Mouse (Mus musculus) myocyte (in vitro differentiated cells): Measurements from ENCODE around the gene Ttc39b. TPM values are rescaled to one million over a fixed set of nuclear protein-coding genes. Genes with fewer than 3 reads are reported as not detected.

ENCODE experiments used
- H3K27me3 ChIP-seq: one replicate; pipeline ENCODE4 v1.6.1; 2011; ENCODE audit not compliant: control insufficient read depth, insufficient read depth, insufficient read length
- H3K36me3 ChIP-seq: one replicate; pipeline ENCODE4 v1.6.1; 2011; ENCODE audit not compliant: control insufficient read depth, insufficient read depth
- H3K4me2 ChIP-seq: one replicate; pipeline ENCODE4 v1.6.1; 2011; ENCODE audit warnings: low read depth, control low read depth
- H3K4me3 ChIP-seq: one replicate; pipeline ENCODE4 v1.5.1; 2011; ENCODE audit warnings: mild to moderate bottlenecking, control low read depth, moderate library complexity
- H3K79me2 ChIP-seq: one replicate; pipeline ENCODE4 v1.6.1; 2011; ENCODE audit not compliant: control insufficient read depth, insufficient read depth
- H3ac ChIP-seq: one replicate; pipeline ENCODE4 v1.6.1; 2011; ENCODE audit not compliant: control insufficient read depth, insufficient read length
- CEBPB ChIP-seq: IDR thresholded peaks from 2 replicates; pipeline ENCODE4 v1.6.1; 2011; ENCODE audit warnings: mild to moderate bottlenecking, moderate library complexity; ENCODE audit not compliant: poor library complexity, insufficient read depth, severe bottlenecking
- E2F4 ChIP-seq: IDR thresholded peaks from one replicate; pipeline ENCODE4 v1.6.1; 2011; ENCODE audit warnings: mild to moderate bottlenecking, control low read depth, moderate library complexity; ENCODE audit not compliant: insufficient read depth
- MAX ChIP-seq: IDR thresholded peaks from one replicate; pipeline ENCODE4 v1.6.1; 2011; ENCODE audit warnings: low read depth, mild to moderate bottlenecking, control low read depth
- MYOG ChIP-seq, 3 experiments: IDR thresholded peaks; one replicate each; pipeline ENCODE4 v1.6.1; 2011; ENCODE audit warnings: control low read depth in 2 of 3, low read depth in 2 of 3, mild to moderate bottlenecking in 2 of 3; ENCODE audit not compliant: insufficient read length in 2 of 3, control insufficient read depth in 1 of 3, insufficient read depth in 1 of 3
- POLR2A ChIP-seq: IDR thresholded peaks from one replicate; pipeline ENCODE4 v1.6.1; 2011; ENCODE audit warnings: low read depth, mild to moderate bottlenecking, control low read depth, moderate library complexity; ENCODE audit not compliant: insufficient read length
- POLR2AphosphoS2 ChIP-seq: IDR thresholded peaks from one replicate; pipeline ENCODE4 v1.6.1; 2011; ENCODE audit warnings: low read depth, control low read depth; ENCODE audit not compliant: insufficient read length
- REST ChIP-seq: IDR thresholded peaks from one replicate; pipeline ENCODE4 v1.6.1; 2011; ENCODE audit warnings: mild to moderate bottlenecking, control low read depth, moderate library complexity; ENCODE audit not compliant: insufficient read depth, insufficient read length
- SRF ChIP-seq: IDR thresholded peaks from one replicate; pipeline ENCODE4 v1.6.1; 2011; ENCODE audit warnings: low read depth; ENCODE audit not compliant: control insufficient read depth, insufficient read length
- TCF12 ChIP-seq: IDR thresholded peaks from one replicate; pipeline ENCODE4 v1.6.1; 2011; ENCODE audit warnings: mild to moderate bottlenecking, control low read depth; ENCODE audit not compliant: poor library complexity, insufficient read depth, severe bottlenecking
- TCF3 ChIP-seq: IDR thresholded peaks from one replicate; pipeline ENCODE4 v1.6.1; 2011; ENCODE audit warnings: low read depth, control low read depth; ENCODE audit not compliant: insufficient read length
- USF1 ChIP-seq: IDR thresholded peaks from one replicate; pipeline ENCODE4 v1.6.1; 2011; ENCODE audit warnings: low read depth, mild to moderate bottlenecking, control low read depth, moderate library complexity
- polyA plus RNA-seq: library from polyadenylated mRNA; unstranded; fragments of >200 nt; fragmentation: generic; extraction: Trizol; gene quantifications from one replicate; pipeline ENCODE4 v1.2.1, GENCODE M21; 2012; ENCODE audit warnings: missing spikeins

Ttc39b gene
- polyA plus RNA-seq, 1 experiment = 19.3 TPM

- H3K36me3 ChIP-seq = peaks cover 45% of the 10 kb centered on the region
Observed at GRCm38 (mm10) chr4:83234132-83234531, 89.9 kb downstream of the Ttc39b start.

DNA sequence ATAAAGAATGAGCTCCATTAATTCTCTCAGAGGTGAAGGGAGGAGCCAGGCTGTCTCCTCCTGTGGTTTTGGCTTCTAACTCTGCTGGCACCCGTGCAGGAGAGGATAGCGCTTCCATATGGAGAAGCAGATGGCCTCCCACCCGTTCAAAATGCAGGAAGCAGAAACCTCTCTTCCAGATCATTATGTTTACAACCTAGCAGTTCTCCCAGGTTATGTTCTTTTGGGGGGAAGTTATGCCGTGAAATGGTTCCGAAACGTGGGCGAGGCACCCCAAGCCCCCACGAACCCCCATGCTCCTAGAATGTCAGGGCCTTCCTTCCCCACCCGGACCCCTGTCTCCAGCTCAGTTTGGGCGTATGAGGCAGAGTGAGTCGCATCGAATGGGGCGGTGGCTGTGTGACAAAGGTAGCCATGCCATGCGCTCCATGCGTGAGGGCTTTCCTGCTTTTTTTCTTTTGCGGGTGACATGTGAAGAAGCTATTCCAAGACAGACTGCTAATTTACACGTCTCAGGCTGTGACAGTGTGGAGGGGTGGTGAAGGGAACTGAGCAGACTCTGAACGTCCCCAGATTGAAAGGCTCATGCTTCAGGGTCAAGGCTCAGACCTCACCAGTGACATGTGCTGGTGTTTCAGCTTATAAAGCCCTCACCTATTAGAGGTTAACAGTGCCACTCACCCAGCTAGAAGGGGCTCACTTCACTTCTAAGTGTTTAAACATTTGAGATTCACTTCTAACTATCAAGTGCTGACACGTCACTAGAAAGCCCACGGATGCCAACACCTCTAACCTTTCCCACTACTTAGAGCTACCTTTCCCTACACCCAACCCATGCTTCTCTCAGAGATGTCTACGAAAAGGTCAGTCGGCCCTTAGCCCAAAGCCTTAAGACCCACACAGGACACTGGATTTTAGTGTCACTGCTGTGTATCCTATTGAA is 90.6 kb downstream of the Ttc39b start:
- Histone ChIP-seq H3K4me3 (no peak overlapping the region), H3K27me3 (no peaks in the 10 kb centered on the region), H3ac (no peak overlapping the region), H3K36me3 (peaks cover 45% of the 10 kb centered on the region), H3K4me2 (no peak overlapping the region), H3K79me2 (no peaks in the 10 kb centered on the region)
- TF ChIP-seq MYOG (IDR thresholded peaks at IDR 0.05; ENCODE audit: control insufficient read depth in 1 of 3, insufficient read depth in 1 of 3, insufficient read length in 2 of 3, low read depth in 2 of 3) = no peak

More at GRCm38 (mm10) chr4:83234132-83234531, 89.9 kb downstream of the Ttc39b start:
- Histone ChIP-seq H3K27me3 (no peaks in the 10 kb centered on the region), H3K4me3 (no peak overlapping the region), H3K79me2 (no peaks in the 10 kb centered on the region), H3ac (no peak overlapping the region), H3K4me2 (no peak overlapping the region)
- no peak for TF ChIP-seq POLR2AphosphoS2

DNA sequence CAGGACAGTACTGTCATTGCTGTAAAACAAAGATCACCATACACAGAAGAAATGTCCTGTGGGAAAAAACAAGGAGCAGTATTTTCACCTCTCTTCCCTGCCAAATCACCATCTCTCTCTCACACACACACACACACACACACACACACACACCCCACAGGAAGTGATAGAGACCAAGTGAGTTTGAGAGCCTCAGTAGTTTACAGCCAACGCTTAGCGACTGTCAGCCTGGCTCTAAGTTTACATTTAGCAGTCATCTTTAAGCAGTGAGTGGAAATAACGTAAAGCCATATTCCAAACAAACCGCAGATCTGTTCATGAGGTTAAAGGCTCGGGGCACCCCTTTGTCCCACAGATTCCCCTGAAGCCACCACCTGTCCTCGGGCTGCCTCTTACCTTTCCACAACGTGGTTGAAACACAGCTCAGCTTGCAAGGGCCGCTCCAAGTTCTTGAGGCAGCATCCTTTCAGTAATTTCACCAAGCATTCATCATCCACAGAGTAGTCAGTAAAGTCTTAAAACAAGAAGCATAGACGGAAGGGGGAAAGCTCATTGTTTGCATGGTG is 91.7 kb downstream of the Ttc39b start:
- TF ChIP-seq POLR2A (no peak), USF1 (no peak), CEBPB (no peak), SRF (no peak), MYOG (IDR thresholded peaks at IDR 0.05; ENCODE audit: control insufficient read depth in 1 of 3, insufficient read depth in 1 of 3, insufficient read length in 2 of 3, low read depth in 2 of 3) (no peak), E2F4 (no peak), TCF12 (no peak), POLR2AphosphoS2 (no peak), MAX (no peak), TCF3 (no peak), REST (no peak)
- Histone ChIP-seq H3K36me3 (peaks cover 40% of the 10 kb centered on the region), H3K27me3 (no peaks in the 10 kb centered on the region), H3K4me2 (no peak overlapping the region), H3ac (no peak overlapping the region), H3K4me3 (no peak overlapping the region), H3K79me2 (no peaks in the 10 kb centered on the region)

DNA sequence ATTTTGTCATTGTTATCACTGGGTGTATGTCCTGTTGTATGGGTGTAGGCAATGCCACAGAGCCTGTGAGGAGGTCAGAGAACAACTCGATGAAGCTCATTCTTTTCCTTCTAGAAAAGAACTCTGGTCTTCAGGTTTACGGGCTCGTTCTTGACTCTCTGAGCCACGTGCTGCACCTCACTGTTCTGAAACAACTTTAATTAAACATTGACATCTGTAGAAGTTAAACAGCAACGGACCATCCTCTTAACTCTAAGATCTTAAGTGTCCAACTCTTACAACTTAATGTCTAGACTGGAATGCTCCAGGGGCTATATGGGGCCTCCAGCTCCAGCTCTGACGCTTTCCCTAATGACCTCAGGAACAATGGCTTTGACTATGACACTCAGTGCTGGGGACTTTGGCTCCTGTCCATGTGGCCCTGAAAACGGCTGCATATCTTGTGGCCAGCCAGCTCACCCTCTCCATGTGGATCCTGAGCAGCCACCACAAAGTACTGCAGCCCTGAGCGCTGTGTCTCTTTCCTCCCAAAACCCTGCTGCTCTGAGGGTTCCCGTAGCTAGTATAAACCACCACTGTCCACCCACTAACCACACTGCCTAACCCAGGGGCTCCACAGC is 95.3 kb downstream of the Ttc39b start:
- Histone ChIP-seq H3K4me2 (no peak overlapping the region), H3K79me2 (no peaks in the 10 kb centered on the region), H3ac (no peak overlapping the region), H3K27me3 (no peaks in the 10 kb centered on the region), H3K4me3 (no peak overlapping the region), H3K36me3 (peaks cover 42% of the 10 kb centered on the region)
- TF ChIP-seq TCF3 (no peak), CEBPB (no peak), POLR2AphosphoS2 (no peak), USF1 (no peak), MYOG (IDR thresholded peaks at IDR 0.05; ENCODE audit: control insufficient read depth in 1 of 3, insufficient read depth in 1 of 3, insufficient read length in 2 of 3, low read depth in 2 of 3) (no peak), TCF12 (no peak), SRF (no peak)

DNA sequence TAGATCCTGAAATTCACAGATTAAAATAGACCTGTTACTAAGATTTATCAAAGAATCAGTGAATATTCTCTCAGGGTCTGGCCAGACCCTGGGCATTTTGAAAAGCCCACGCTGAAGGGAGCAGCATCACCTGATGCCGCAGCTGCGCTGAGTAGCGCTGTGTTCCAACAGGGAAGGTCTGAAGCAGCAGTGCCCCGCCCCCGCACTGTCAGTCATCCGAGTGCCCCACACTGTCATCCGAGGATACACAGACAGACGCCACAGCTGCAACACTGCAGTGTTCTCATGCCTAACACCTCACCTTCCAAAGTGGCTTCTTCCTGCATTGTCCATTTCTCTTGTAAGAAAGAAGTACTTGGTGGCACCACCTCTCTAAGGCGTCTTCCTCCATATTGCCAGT is 96.0 kb downstream of the Ttc39b start:
- Histone ChIP-seq H3K4me3 (no peak overlapping the region), H3K27me3 (no peaks in the 10 kb centered on the region), H3ac (no peak overlapping the region), H3K36me3 (peaks cover 42% of the 10 kb centered on the region), H3K79me2 (no peaks in the 10 kb centered on the region), H3K4me2 (no peak overlapping the region)
- TF ChIP-seq E2F4 = no peak
- no peak for TF ChIP-seq POLR2AphosphoS2
- TF ChIP-seq POLR2A = no peak
- TF ChIP-seq REST = no peak
- TF ChIP-seq MYOG (IDR thresholded peaks at IDR 0.05; ENCODE audit: control insufficient read depth in 1 of 3, insufficient read depth in 1 of 3, insufficient read length in 2 of 3, low read depth in 2 of 3) = no peak
- no peak for TF ChIP-seq MAX
- no peak for TF ChIP-seq TCF12
- TF ChIP-seq CEBPB = no peak
